ENCODE assay signal across 8 mouse cellular contexts in the genomic region with DNA sequence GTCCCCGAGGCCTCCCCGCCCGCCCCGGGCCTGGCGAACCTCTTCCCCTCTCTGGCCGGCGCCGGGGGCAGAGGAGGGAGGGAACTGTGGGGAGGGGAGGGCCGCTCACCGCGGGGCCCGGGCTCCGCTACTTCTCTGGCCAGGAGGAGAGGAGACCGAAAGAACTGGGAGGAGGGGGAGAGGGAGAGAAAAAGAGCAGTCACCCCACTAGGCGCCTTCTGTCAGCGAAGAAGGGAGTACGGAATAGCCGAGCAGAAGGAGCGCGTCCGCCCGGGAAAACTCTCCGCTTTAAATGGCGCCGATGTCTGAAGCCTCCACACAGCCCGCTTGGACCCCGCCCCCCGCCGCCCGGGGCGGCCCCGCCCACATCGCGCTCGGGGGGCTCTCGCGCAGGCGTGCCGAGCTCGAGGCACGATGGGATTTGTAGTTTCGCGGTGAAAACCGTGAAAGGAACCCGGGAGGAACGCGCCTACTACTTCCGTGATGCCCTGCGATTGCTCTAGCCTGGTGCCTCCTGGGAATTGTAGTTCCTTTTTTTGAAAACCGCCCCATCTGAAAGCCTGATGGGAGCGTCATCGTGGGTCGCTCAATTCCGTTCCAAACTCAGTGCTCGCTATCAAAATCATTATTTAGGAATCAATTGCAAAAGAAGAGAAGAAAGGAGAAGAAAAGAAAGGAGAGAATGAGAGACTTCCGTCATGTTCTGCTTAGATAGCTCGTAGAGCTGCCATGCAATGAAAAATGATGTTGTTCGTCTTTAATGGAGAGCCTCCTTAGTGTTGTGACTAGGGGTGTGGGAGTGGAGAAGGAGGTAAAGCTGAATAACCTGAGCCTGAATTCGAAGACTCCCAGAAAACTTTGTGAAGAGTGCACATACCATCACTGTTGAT. TPM values are rescaled to one million over a fixed set of nuclear protein-coding genes. Genes with fewer than 3 reads are reported as not detected.
A peak's percentile ranks its signal among the peaks of the same experiment; 100 is the strongest.
DNase-seq lines count a peak whose midpoint lies in the region; ATAC-seq and TF ChIP-seq lines count a peak whose summit lies in the region.

A gene (minus strand): TSS at position 307 of the 890 bp plus-strand sequence.

- DNase-seq in 416B (ENCODE audit: low read depth) = peak; percentile 99
- DNase-seq in heart, adult 8-10 months (ENCODE audit: low spot score) = peak; percentile 98
- DNase-seq in kidney, adult 9 months = peak; percentile 99
- DNase-seq in limb, embryonic 14.5 days (ENCODE audit: low spot score) = peak; percentile 99
- peak; percentile 99 for DNase-seq in midbrain, postnatal 0 days (ENCODE audit: low spot score)
- DNase-seq in spleen, postnatal 14 days (ENCODE audit: low spot score in 2 of 2) = peak; percentile 93 to 96

- peak within 1 kb of the TSS; percentile 91 for H3K4me2 ChIP-seq in embryonic facial prominence, embryonic 15.5 days (replicated peaks)
- peak within 1 kb of the TSS; percentile 94 for H3K4me2 ChIP-seq in limb, embryonic 14.5 days (replicated peaks; ENCODE audit: low read depth, low read length, severe bottlenecking)
- H3K4me2 ChIP-seq in midbrain, postnatal 0 days (ENCODE audit: low read depth, low read length, poor library complexity, severe bottlenecking) = peak within 1 kb of the TSS; percentile 50

- TF ChIP-seq CTCF in bone marrow, adult 2 months (IDR thresholded peaks at IDR 0.05; ENCODE audit: control insufficient read depth, insufficient read depth, low read length) = no peak
- no peak for TF ChIP-seq CTCF in midbrain, postnatal 0 days (IDR thresholded peaks at IDR 0.05)

- no peaks in the 10 kb centered on the region for H3K36me3 ChIP-seq in embryonic facial prominence, embryonic 15.5 days
- no peaks in the 10 kb centered on the region for H3K36me3 ChIP-seq in limb, embryonic 14.5 days (ENCODE audit: control insufficient read depth, insufficient read depth, low read length)
- H3K36me3 ChIP-seq in midbrain, postnatal 0 days (ENCODE audit: insufficient read depth, low read length) = no peaks in the 10 kb centered on the region

- H3K4me1 ChIP-seq in bone marrow, adult 2 months (ENCODE audit: control insufficient read depth, insufficient read depth, low read length) = peaks cover 3% of the 10 kb centered on the region
- H3K4me1 ChIP-seq in embryonic facial prominence, embryonic 15.5 days = peaks cover 8% of the 10 kb centered on the region
- H3K4me1 ChIP-seq in limb, embryonic 14.5 days (ENCODE audit: control insufficient read depth, insufficient read depth, low read length) = peaks cover 6% of the 10 kb centered on the region
- peaks cover 5% of the 10 kb centered on the region; the same call in 1 of the 2 replicates for H3K4me1 ChIP-seq in midbrain, postnatal 0 days (ENCODE audit: insufficient read depth, low read length)

- peak; percentile 93 for TF ChIP-seq POLR2A in bone marrow, adult 2 months (IDR thresholded peaks at IDR 0.05; ENCODE audit: borderline replicate concordance, control insufficient read depth, low read depth, low read length)
- peak; percentile 19; the same call in 1 of the 2 replicates for TF ChIP-seq POLR2A in limb, embryonic 14.5 days (IDR thresholded peaks at IDR 0.05; ENCODE audit: borderline replicate concordance, extremely low read depth, insufficient read depth, insufficient read length)

- H3K27me3 ChIP-seq in embryonic facial prominence, embryonic 15.5 days = no peaks in the 10 kb centered on the region
- no peaks in the 10 kb centered on the region for H3K27me3 ChIP-seq in limb, embryonic 14.5 days (ENCODE audit: control insufficient read depth, insufficient read depth, low read length)
- H3K27me3 ChIP-seq in midbrain, postnatal 0 days (ENCODE audit: insufficient read depth, low read length) = no peaks in the 10 kb centered on the region

- peak; percentile 96 for ATAC-seq in embryonic facial prominence, embryonic 15.5 days (ENCODE audit: insufficient number of reproducible peaks, low FRiP score, low TSS enrichment, low read depth)
- peak; percentile 96 for ATAC-seq in limb, embryonic 14.5 days (ENCODE audit: low FRiP score, low read depth)
- peak; percentile 95 for ATAC-seq in midbrain, postnatal 0 days (ENCODE audit: low FRiP score)

- under 1% methylated on average over 58 of the region's 59 CpGs for WGBS in bone marrow, adult 2 months
- under 1% methylated on average over 58 of the region's 59 CpGs for WGBS in embryonic facial prominence, embryonic 15.5 days
- under 1% methylated on average over 56 of the region's 59 CpGs for WGBS in limb, embryonic 14.5 days
- WGBS in midbrain, postnatal 0 days = under 1% methylated on average over 46 of the region's 59 CpGs

- H3K9me3 ChIP-seq in embryonic facial prominence, embryonic 15.5 days (replicated peaks) = no peaks in the 10 kb centered on the region
- no peaks in the 10 kb centered on the region for H3K9me3 ChIP-seq in limb, embryonic 14.5 days (ENCODE audit: control insufficient read depth, low read length)
- H3K9me3 ChIP-seq in midbrain, postnatal 0 days (ENCODE audit: low read length) = no peaks in the 10 kb centered on the region

- H3K9ac ChIP-seq in embryonic facial prominence, embryonic 15.5 days = peak within 1 kb of the TSS; percentile 57
- H3K9ac ChIP-seq in limb, embryonic 14.5 days (ENCODE audit: low read depth, low read length, severe bottlenecking) = peak within 1 kb of the TSS; percentile 85
- H3K9ac ChIP-seq in midbrain, postnatal 0 days (replicated peaks; ENCODE audit: low read length, poor library complexity, severe bottlenecking) = peak within 1 kb of the TSS; percentile 83

- H3K4me3 ChIP-seq in bone marrow, adult 2 months (replicated peaks; ENCODE audit: control insufficient read depth, low read depth, low read length) = peak within 1 kb of the TSS; percentile 93
- H3K4me3 ChIP-seq in embryonic facial prominence, embryonic 15.5 days (replicated peaks) = peak within 1 kb of the TSS; percentile 85
- H3K4me3 ChIP-seq in limb, embryonic 14.5 days (replicated peaks; ENCODE audit: low read length) = peak within 1 kb of the TSS; percentile 92
- H3K4me3 ChIP-seq in midbrain, postnatal 0 days (ENCODE audit: low read depth, low read length) = peak within 1 kb of the TSS; percentile 95

- peak within 1 kb of the TSS; percentile 98 for H3K27ac ChIP-seq in bone marrow, adult 2 months (ENCODE audit: control insufficient read depth, insufficient read depth, low read depth, low read length, poor library complexity)
- H3K27ac ChIP-seq in embryonic facial prominence, embryonic 15.5 days (replicated peaks) = peak within 1 kb of the TSS; percentile 99
- H3K27ac ChIP-seq in limb, embryonic 14.5 days (replicated peaks; ENCODE audit: low read depth, low read length) = peak within 1 kb of the TSS; percentile 86
- H3K27ac ChIP-seq in midbrain, postnatal 0 days (ENCODE audit: low read depth, low read length) = peak within 1 kb of the TSS; percentile 92

RNA-seq across cellular contexts. Expression of the gene that starts here (rescaled TPM):
- polyA plus RNA-seq in bone marrow, adult 2 months (2011; ENCODE audit: insufficient read depth, insufficient read length, low replicate concordance, missing spikeins) = 113 and 131 TPM in 2 replicates
- 67.1 and 70.6 TPM in 2 replicates for polyA plus RNA-seq in embryonic facial prominence, embryonic 15.5 days (2015; fragmentation: Nextera tagmentation; extraction: Ambion mirVana)
- total RNA-seq in heart, adult 8-10 months (2022) = 100 to 1,000 TPM; 363 to 494 (median 444) TPM
- 117 and 129 TPM in 2 replicates for polyA plus RNA-seq in limb, embryonic 14.5 days (2012; rRNA removed)
- 65.3 and 71.6 TPM in 2 replicates for polyA plus RNA-seq in limb, embryonic 14.5 days (2014; fragmentation: Nextera tagmentation; extraction: Ambion mirVana)
- 122 and 143 TPM in 2 replicates for total RNA-seq in midbrain, postnatal 0 days (2014; rRNA removed)
- polyA plus RNA-seq in midbrain, postnatal 0 days (2015; fragmentation: Nextera tagmentation; extraction: Ambion mirVana) = 29.5 and 43.4 TPM in 2 replicates

Comparison
In these comparisons a context has a peak if more than half of its experiments do, and no peak if none do; other contexts are left out.
1. Peak in every context shown above with its lines: DNase-seq, ATAC-seq, H3K4me3 ChIP-seq and H3K27ac ChIP-seq.